Mouse (Mus musculus): ENCODE results near the gene Sapcd1. TPM values are rescaled to one million over a fixed set of nuclear protein-coding genes. Genes with fewer than 3 reads are reported as not detected.

Sapcd1 gene
- 0.77 and 0.81 TPM in 2 replicates for polyA plus RNA-seq (2012; rRNA removed)

- no peak for DNase-seq (ENCODE audit: low spot score)
Measured at GRCm38 (mm10) chr17:35027277-35028068, at the start of gene Sapcd1. Gene Sapcd1 (minus strand): TSS chr17:35028016.

DNA sequence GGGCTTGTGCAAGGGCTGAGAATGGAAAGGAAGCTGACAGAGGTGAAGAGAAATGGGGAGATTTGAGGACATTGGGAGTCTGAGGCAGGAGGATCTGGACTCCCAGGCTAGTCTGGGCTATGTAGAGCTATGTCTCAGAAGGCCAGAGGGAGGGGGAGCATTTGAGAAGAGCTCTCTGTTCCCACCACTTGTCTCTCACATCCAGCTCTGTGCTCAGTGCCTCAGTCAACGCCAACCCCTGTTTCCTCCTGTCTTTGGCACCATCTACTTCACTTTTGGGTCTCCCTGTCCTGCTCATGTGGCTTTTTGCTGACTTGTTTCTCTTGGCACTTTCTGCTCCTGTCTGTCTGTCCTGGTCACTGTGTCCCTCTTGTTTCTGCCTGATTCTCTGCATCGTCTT is 49.5 kb upstream of the Sapcd1 start:
- DNase-seq (ENCODE audit: low spot score), result no peak

DNA sequence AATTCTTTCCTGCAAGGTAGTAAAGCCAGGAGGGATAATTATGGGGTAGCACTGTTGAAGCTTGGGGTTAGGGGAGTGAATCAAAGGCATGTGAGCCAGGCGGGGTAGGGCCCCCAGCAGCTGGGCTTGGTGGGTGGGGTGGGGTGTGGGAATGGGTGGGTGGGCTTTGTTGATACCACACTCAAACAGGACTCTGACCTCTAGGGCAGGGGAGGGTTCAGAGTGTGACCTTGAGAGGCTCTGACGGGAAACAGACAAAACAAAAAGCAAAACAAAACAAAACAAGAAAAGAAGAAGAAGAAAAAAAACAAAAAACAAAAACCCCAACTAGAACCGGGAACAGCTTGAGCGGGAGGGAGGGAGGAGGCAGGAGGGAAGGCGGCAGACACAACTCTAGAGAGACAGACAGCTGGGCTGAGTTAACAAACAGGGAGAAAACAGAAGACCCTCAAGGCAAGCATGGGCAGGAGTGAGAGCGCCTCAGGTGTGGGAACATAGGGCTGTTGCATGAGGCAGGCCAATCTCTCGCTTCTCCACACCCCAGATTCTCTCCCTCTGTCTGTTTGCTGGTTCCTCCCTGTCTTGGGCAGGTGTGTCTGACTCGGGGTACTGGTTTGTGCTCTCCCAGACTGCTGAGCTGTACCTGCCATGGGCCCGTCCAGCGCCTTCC is 48.8 kb upstream of the Sapcd1 start, which contains the start of gene Ly6g6e:
Gene Ly6g6e (plus strand): TSS at position 396 of the 670 bp plus-strand sequence.
- no peak for DNase-seq (ENCODE audit: low spot score)

GRCm38 (mm10) chr17:35074097-35074496 is 46.3 kb upstream of the Sapcd1 start:
- DNase-seq (ENCODE audit: low spot score), result no peak

GRCm38 (mm10) chr17:35071454-35071853 is 43.6 kb upstream of the Sapcd1 start:
- DNase-seq (ENCODE audit: low spot score), result no peak

- no peak for DNase-seq (ENCODE audit: low spot score)
Measured at GRCm38 (mm10) chr17:35070556-35071229, 42.9 kb upstream of the Sapcd1 start.

- DNase-seq (ENCODE audit: low spot score), result no peak
Measured at GRCm38 (mm10) chr17:35068213-35068914, 40.5 kb upstream of the Sapcd1 start.

DNA sequence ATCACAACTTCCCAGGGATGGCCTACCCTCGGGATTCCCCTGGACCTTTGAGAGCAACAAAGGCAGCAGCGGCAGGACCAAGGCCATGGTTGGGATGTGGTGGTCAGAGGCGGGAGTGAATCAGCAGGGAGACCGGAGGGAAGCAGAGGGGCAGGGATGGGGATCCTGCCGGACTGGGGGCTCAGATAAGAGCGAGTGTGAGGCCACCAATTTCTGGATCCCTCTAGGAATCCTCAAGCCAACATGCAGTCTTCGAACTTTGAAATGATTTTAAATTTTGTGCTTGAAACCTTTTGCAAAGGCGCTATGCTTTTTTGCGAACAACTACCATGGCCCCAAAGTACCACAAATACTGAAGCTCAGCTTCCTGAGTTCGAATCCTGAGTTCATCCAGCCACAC is 38.3 kb upstream of the Sapcd1 start, which contains the start of gene Mpig6b:
Gene Mpig6b (minus strand): TSS at position 101 of the 400 bp plus-strand sequence.
- no peak for DNase-seq (ENCODE audit: low spot score)

- no peak for DNase-seq (ENCODE audit: low spot score)
Measured at GRCm38 (mm10) chr17:35064951-35065947, 37.4 kb upstream of the Sapcd1 start, which contains the start of gene Ly6g6c. Gene Ly6g6c (plus strand): TSS chr17:35065388.

DNA sequence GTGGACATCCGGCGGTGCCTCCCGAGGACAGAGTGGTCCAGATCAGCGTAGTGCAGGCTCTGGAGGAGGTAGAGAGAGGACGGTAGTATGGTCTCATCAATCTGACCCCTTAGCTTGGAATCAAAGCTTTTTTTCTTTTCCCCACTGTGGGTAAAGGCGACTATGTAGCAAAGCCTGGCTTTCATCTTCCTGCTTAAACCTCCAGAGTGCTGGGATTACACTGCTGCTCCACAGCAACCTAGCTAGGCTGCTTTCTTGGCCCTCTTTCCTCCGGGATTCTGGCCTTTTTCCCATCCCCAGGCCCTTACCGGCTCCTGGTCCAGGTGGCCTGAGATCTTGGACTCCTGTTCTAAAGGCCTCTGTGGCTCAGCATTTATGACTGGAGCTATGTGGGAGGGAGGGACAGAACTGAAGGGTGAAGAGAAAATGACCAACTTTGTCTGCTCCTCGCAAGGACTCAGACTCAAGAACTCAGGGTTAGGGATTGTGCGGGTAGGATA is 36.6 kb upstream of the Sapcd1 start:
- no peak for DNase-seq (ENCODE audit: low spot score)

DNA sequence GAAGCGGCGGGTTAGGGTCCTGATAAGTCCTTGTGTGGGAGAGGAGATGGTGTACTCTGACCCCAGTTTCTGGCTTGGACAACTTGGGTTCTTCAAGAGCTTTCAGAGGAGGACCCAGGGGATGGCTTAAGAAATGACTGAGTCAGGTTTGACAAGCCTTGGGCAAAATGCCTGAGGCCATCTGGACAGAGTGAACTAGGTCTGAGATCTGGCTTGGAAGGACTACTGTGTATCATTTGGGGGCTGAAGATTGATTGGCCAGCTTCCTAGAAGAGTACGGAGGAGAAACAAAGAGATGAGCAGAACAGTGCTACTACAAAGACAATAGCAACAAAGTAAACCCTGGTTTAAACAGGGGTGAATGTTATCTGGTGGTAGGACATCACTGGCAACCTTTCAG is 35.6 kb upstream of the Sapcd1 start:
- DNase-seq (ENCODE audit: low spot score), result no peak

GRCm38 (mm10) chr17:35061299-35061698 is 33.5 kb upstream of the Sapcd1 start:
- no peak for DNase-seq (ENCODE audit: low spot score)

- DNase-seq (ENCODE audit: low spot score), result no peak
Measured at GRCm38 (mm10) chr17:35060737-35061297, 33.0 kb upstream of the Sapcd1 start.

- DNase-seq (ENCODE audit: low spot score), result no peak
Measured at GRCm38 (mm10) chr17:35060071-35060470, 32.3 kb upstream of the Sapcd1 start.

DNA sequence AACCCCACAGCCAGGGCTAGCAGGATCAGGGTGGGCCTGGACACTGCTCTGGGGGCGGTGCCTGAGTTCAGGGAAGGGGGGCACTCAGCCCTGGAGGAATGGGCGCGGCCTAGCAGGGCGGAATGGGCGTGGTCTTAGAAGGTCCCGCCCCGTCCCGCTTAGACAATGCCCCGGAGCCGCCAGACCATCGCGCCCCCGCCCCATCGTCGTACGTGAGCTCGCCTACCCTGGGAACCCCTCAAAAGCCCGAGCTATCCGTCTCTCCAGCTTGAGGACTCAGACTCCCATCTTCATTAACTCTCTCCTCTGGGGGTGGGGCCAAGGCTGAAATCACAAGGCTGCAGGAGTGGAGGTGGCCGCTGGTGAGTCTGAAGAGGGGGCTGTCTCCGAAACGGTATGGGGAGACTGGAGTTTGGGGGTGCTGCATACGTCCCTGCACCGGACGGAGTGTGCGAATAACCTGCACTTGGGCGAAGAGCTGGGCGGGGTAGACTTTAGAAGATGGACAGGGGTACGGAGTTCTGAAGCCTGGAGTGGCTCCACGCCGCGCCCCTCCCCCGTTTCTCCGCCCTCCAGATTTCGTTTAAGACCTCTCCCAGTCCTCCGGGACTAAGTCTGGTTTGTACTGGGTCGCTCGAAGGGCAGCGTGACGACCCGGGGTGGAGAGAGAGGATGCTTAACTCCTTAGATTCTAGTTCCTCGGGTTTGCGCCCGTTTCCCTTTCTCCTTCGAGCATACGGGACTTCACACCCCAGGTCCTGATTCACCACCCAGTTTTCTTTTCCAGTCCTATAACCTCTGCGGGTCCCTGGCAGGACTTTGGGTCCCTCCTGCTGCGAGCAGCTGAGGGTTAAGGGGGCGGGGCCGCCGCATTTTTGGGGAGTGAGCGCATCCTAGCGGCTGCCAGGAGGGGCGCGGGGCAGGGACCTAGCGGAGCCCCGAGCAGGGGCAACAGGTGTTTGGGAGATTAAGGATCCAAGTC is 31.4 kb upstream of the Sapcd1 start, which contains the start of gene Ddah2:
Gene Ddah2 (plus strand): TSS at position 125 of the 982 bp plus-strand sequence.
- peak; percentile 67 for DNase-seq (ENCODE audit: low spot score)

- DNase-seq (ENCODE audit: low spot score), result no peak
Measured at GRCm38 (mm10) chr17:35058316-35058715, 30.5 kb upstream of the Sapcd1 start.

DNA sequence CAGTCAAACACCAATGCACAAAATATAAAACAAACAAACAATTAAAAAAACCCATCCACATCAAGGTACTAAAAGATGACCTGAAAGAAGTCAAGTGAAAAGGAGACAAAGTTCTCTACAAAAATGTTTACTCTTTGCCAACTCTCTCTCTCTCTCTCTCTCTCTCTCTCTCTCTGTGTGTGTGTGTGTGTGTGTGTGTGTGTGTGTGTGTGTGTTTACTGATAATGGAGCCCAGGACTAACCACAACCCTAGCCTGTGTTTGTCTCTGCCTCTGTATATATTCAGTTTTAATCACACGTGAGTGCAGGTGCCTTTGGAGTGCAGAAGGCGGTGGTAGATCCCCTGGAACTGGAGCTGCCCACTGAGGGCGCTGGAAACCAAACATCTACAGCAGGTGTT is 29.3 kb upstream of the Sapcd1 start:
- DNase-seq (ENCODE audit: low spot score), result no peak

DNA sequence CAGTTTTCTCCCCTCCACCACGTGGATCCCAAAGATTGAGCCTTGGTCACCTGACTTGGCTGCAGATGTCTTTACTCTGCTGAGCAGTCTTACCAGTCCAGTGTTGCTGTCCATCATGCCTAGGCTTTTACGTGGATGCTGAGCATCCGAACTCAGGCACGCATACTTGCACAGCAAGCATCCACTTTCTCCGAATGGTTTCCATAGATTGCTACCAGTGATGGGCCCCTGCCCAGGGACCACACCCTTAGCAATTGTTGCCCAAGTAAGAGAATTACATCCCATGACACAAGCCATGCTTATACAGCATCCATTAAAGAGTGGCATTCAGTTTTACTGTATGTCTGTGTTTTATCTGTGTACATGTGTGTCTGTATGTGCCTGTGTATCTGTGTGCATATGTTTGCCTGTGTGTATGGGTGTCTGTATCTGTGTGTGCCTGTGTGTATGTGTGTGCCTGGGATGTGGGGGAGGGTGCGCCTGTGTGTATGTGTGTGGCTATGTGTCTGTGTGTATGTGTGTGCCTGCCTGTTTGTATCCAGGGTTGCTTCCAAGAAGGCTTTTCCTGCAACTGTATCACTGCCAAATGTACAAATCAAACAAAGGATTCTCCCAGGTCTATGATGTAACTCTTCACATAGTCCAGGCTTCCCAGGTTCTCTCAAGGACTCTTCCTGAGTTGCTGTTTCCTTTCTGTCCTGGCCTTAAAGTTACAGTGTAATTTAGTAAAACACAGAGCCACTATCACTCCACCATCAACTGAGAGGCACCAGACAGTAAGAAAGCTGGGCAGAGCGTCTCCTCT is 28.1 kb upstream of the Sapcd1 start:
- DNase-seq (ENCODE audit: low spot score), result no peak
